Mouse (Mus musculus): ENCODE data around the gene Adcy2.

Gene Adcy2

GRCm38 (mm10) chr13:68642786-68643185 lies 356.6 kb downstream of the Adcy2 start:
- in situ Hi-C loops (cut with MboI, MseI): no loop called here

GRCm38 (mm10) chr13:68627041-68627440 lies 372.3 kb downstream of the Adcy2 start:
- in situ Hi-C loops (cut with MboI, MseI): no loop called here

DNA sequence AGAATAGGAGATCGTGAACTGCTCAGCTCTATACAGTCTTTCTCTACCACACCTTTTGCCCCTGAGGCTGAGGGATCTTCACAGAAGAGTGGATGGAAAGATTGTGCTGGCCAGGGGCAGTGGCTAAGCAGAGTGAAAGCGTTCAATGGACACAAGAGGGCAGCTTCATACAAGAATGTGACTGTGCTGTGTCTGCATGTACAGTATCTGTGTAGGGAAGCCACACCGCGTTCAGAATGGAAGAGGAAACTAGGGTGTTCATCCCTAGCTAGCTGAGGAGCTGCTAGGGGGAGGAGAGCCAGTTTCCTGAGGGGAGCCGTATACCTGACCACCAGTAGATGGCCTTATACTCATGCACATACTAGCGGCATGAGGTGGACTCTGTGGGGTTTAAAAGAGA lies 376.5 kb downstream of the Adcy2 start:
- in situ Hi-C loops (cut with MboI, MseI): no loop called here

DNA sequence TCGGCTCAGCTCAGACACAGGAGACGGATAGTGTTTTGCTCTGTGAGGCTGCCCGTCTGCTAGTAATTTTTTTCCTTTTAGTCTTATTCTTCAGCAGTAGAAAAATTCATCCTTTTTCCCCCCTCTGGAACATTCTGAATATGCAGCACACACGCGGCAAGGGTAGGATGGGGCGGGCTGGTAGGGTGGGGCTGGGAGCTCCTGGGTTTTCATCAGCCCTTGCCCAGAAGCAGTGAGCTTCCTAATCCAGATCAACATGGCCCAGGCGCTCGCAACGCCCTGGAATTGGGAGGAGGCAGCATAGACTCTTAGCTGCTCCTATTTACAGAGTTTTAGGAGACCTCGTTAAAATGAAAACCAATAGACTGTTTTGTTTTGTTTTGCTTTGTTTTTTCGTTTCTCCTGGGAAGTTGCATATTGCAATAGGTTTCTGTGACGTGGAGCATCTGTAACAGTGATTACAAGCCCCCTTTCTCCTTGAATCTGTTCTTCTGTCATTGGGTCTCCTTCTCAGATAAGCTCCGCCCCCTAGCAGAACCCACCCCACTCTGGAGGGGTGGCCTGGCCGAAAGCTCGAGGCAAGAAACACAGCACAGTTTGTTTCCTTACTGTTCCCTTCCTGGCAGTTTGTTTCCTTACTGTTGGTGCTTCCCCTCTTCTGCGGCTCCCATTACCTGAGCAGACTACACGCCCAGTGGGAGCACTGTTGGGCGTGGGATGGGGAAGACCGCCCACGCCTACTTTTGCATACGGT lies 391.5 kb downstream of the Adcy2 start:
- in situ Hi-C loops (cut with MboI, MseI): no loop called here

DNA sequence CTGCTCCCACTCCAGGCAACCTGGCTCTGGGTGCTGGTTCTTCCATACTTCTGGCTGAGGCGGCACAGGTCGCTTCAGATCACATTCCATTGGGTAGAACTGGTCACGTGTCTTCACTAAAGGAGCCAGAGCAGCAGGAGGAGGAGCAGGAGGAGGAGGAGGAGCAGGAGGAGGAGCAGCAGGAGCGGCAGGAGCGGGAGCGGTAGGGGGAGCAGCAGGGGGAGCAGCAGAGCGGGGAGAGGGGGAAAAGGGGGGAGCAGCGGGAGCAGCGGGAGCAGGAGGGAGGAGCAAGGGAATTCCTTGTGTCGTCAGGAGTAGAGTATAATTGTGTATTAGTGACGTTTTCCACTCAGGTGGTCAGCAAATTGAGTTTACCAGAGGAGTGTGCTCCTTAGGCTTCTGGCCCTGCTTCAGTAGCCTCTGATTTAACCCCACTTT lies 393.6 kb downstream of the Adcy2 start:
- in situ Hi-C loops (cut with MboI, MseI): no loop called here

DNA sequence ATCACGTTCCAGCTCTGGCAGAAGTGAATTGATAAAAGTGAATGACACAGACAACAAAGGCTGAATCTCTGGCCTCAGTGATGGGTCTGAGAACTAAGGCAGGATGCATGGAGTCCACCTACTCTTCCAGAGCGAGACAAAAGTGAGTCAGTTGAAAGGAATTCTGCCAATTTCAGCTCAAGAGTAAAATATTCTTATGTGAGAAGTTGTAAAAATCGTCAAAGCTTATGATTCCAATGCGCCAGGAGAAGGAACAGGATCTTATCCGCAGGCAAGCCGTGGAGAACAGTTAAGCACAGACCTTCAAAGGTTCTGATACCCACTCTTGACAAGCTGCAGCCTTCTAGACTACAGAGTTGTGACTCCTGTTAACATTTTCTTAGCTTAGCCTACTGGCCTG lies 396.3 kb downstream of the Adcy2 start:
- in situ Hi-C loops (cut with MboI, MseI): no loop called here

DNA sequence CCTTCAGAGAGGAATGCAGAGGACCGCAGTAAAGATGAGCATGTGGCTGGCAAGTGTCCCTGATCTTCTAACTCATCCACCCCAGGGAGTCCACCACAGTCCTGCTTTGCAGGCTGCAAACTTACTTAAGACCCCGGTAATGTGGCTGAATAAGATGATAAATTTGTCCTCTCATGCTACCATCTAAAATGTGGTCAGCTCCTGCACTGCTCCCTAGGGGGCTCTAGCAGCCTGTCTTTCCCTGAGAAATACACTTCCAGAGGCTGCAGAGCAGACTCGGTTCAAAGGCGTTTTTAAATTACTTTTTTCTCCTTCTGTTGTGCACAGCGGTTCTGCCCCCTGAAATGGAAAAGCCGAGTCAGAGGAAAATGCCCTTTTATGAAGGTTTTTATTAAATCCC lies 398.2 kb downstream of the Adcy2 start:
- in situ Hi-C loops (cut with MboI, MseI): no loop called here

- in situ Hi-C loops (cut with MboI, MseI): loop anchor here (25.0 kb wide), 2 partner anchors 1213 to 1662 kb away; partner anchors contain the start of gene Med10
Observed at GRCm38 (mm10) chr13:68598953-68599352, 400.4 kb downstream of the Adcy2 start.

GRCm38 (mm10) chr13:68597667-68598066 lies 401.7 kb downstream of the Adcy2 start:
- in situ Hi-C loops (cut with MboI, MseI): loop anchor here (25.0 kb wide), 2 partner anchors 1215 to 1660 kb away; partner anchors contain the start of gene Med10

- in situ Hi-C loops (cut with MboI, MseI): loop anchor here (25.0 kb wide), 2 partner anchors 1215 to 1660 kb away; partner anchors contain the start of gene Med10
Observed at GRCm38 (mm10) chr13:68597199-68597598, 402.1 kb downstream of the Adcy2 start, which contains the start of gene 1700001L19Rik. Gene 1700001L19Rik, plus strand, starts transcription at chr13:68597421.

DNA sequence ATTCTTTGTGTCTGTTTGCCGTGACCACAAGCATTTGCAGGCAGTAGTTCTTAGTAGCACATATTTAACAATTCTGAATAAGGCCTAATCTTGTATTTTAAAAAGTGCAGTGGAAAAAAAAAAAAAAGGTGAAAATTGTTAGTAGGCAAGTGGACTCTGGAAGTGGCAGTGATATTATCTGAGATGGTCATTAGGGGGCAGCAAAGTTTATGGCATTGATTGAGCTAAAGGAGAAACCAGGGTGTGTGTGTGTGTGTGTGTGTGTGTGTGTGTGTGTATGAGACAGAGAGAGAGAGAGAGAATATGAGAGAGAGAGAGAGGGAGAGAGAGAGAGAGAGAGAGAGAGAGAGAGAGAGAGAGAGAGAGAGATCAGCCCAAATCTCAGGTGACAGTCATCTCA lies 405.5 kb downstream of the Adcy2 start:
- in situ Hi-C loops (cut with MboI, MseI): loop anchor here (25.0 kb wide), 2 partner anchors 1219 to 1656 kb away; partner anchors contain the start of gene Med10

- in situ Hi-C loops (cut with MboI, MseI): loop anchor here (25.0 kb wide), 2 partner anchors 1224 to 1651 kb away; partner anchors contain the start of gene Med10
Observed at GRCm38 (mm10) chr13:68588352-68588751, 411.0 kb downstream of the Adcy2 start.

- in situ Hi-C loops (cut with MboI, MseI): loop anchor here (25.0 kb wide), 2 partner anchors 1227 to 1648 kb away; partner anchors contain the start of gene Med10
Observed at GRCm38 (mm10) chr13:68585441-68585840, 413.9 kb downstream of the Adcy2 start.

GRCm38 (mm10) chr13:68583961-68584360 lies 415.4 kb downstream of the Adcy2 start:
- in situ Hi-C loops (cut with MboI, MseI): loop anchor here (5.0 to 25.0 kb wide), 3 partner anchors 953 to 1647 kb away; partner anchors contain the start of gene Med10

DNA sequence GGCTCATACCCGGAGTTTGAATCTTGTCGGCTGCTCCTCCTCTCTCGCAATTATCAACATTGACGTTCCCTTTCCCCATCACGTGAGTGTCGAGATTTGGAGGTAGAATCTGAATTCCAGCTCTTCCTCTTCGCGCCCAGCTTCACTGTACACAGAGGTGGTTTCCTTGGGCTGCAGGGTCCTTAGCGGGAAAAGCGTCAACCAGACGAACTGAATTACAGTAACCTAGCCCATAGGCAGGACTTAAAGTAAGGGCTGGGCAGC lies 416.9 kb downstream of the Adcy2 start:
- in situ Hi-C loops (cut with MboI, MseI): loop anchor here (5.0 to 25.0 kb wide), 3 partner anchors 955 to 1645 kb away; partner anchors contain the start of gene Med10

DNA sequence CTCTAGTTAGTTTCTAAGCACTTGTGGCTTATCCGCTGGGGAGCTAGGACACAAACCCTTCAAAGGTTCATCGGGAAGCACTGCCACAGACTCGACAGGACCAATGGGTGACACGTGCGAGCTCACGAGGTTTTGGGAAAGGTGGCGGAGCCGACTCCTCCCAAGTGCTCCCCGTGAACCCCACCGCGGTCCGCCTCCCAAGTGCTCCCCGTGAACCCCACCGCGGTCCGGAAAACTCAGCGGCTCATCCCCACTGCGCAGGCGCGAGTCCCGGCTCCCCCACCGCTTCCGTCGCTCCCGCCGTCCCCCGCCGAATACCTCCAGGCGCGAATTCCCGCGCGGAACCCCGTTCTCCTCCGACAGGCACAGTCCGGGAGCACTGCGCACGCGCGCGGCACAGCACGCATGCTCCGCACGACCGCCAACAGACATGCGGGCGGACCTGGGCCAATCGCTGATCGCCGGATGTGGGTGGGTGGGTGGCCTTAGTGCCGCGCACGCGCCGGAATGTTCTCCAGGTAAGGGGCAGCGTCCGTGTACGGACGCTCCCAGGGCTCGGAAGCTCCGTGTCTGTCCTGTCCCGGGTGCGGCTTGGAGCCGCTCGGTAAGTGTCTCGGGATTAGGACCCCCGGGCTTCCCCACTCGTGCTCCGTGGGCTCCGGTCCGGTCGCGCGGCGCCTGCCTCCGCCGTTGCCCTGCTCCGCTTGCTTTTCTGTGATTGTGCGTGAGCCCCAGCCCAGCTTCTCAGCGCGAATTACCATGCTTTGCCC lies 417.4 kb downstream of the Adcy2 start, which contains the start of the genes Mtrr and Fastkd3:
Gene Mtrr (minus strand): TSS at position 403 of the 770 bp plus-strand sequence.
Gene Fastkd3 (plus strand): TSS at position 488 of the 770 bp plus-strand sequence.
- in situ Hi-C loops (cut with MboI, MseI): loop anchor here (5.0 to 25.0 kb wide), 3 partner anchors 955 to 1645 kb away; partner anchors contain the start of gene Med10

- in situ Hi-C loops (cut with MboI, MseI): loop anchor here (5.0 to 25.0 kb wide), 3 partner anchors 956 to 1644 kb away; partner anchors contain the start of gene Med10
Observed at GRCm38 (mm10) chr13:68581086-68581740, 418.1 kb downstream of the Adcy2 start.

DNA sequence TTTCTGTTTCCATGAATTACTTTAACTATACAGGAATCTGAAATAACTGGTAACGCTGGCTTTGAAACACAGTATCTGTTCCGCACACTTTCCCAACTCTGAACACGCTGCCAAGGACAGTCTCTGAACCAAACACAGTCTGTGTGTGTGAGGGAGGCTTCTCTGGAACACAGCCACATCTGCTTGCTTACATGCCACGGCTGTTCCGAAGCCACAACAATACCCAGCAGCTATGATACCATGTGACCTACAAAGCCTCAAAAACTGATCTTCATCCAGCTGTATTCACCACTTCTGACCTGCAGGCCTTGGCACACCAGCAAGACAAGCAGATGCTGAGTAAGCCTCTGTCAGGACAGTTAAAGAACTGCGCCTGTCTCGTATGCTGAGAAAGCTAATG lies 421.4 kb downstream of the Adcy2 start:
- in situ Hi-C loops (cut with MboI, MseI): loop anchor here (10.0 to 25.0 kb wide), 3 partner anchors 1037 to 1641 kb away; partner anchors contain the start of genes Med10 and Srd5a1

- in situ Hi-C loops (cut with MboI, MseI): loop anchor here (10.0 to 25.0 kb wide), 2 partner anchors 712 to 1040 kb away; partner anchors contain the start of genes BC048507 and Srd5a1
Observed at GRCm38 (mm10) chr13:68574398-68574797, 424.9 kb downstream of the Adcy2 start.

- in situ Hi-C loops (cut with MboI, MseI): loop anchor here (10.0 to 25.0 kb wide), 2 partner anchors 711 to 1042 kb away; partner anchors contain the start of genes BC048507 and Srd5a1
Observed at GRCm38 (mm10) chr13:68572966-68573913, 426.1 kb downstream of the Adcy2 start.

Data from T-helper 2 cell (primary cell).